Mouse (Mus musculus) E14TG2a.4 (cell line): Measurements from ENCODE around the gene Jmjd4.

Experiments used
- CTCF ChIP-seq: conservative IDR thresholded peaks from 2 replicates; pipeline ENCODE4 v1.5.1; 2014; ENCODE audit warnings: low read length
- NANOG ChIP-seq: IDR thresholded peaks from 2 replicates; pipeline ENCODE4 v1.6.1; 2014; ENCODE audit warnings: borderline replicate concordance, low read length, mixed read lengths
- POU5F1 ChIP-seq: IDR thresholded peaks from 2 replicates; pipeline ENCODE4 v1.6.1; 2014; ENCODE audit warnings: low read length, borderline replicate concordance

DNA sequence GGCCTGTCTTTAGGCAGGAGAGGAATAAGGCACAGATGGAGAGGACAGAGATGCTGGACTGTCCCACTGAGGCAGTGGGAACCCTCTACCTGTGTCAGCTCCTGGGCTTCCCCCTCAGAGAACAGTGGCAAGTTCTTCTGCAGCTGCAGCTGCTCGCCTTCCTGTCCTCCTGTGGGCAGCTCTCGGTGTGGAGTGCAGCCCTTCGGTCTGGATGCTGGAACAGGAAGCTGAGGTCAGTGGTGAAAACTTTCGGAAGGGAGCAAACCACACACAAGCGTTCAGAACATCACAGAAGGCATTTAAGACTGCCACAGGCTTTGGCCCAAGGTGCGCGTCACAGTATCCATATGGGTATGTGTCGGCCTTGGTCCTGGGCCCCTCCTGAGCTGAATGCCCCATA lies 28.4 kb upstream of the Jmjd4 start:
- TF ChIP-seq CTCF (no peak), POU5F1 (no peak), NANOG (no peak)
